Mouse (Mus musculus): ENCODE measurements at regions not wholly inside any gene's neighbourhood (a gene's known extent, or its start where the extent isn't known, plus 50 kb on each side); places are given as distances from the start of the nearest gene placed in this dataset.

DNA sequence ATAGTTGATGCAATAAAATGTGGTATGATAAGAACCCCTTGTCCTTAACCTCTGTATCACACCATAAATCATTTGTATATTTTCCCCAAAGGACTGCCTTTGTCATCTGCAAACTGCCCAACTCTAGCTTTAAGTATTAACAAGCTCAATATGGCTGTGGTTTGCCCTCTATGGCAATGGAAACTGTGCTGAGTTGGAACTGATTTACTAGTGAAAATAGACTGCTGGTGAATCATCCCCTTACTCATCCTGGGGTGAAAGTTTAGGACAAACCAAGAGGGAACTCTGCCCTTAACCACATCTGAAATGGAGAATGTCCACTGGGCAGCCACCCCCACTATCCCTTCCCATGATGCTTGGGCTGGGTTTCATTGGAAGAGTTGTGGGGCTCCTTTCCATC lies 346.1 kb upstream of the Gm26657 start:
- TF ChIP-seq CTCF (conservative IDR thresholded peaks at IDR 0.05 in 1 of 2, IDR thresholded peaks at IDR 0.05 in 1 of 2; ENCODE audit: low read depth in 2 of 2, low read length in 2 of 2), result no peak
- no peak for TF ChIP-seq PAX5 (IDR thresholded peaks at IDR 0.05; ENCODE audit: low read length)
- no peak for TF ChIP-seq SMC3 (IDR thresholded peaks at IDR 0.05; ENCODE audit: low read depth, low read length)
- TF ChIP-seq USF1 (IDR thresholded peaks at IDR 0.05; ENCODE audit: low read depth, low read length), result no peak
- TF ChIP-seq IRF4 (IDR thresholded peaks at IDR 0.05; ENCODE audit: low read depth, low read length), result no peak
- TF ChIP-seq GABPA (IDR thresholded peaks at IDR 0.05; ENCODE audit: insufficient replicate concordance, low read depth, low read length), result no peak
- no peak for TF ChIP-seq MXI1 (IDR thresholded peaks at IDR 0.05; ENCODE audit: low read depth, low read length)
- no peak for TF ChIP-seq POLR2A (IDR thresholded peaks at IDR 0.05; ENCODE audit: low read depth, low read length)
- TF ChIP-seq HCFC1 (IDR thresholded peaks at IDR 0.05; ENCODE audit: low read depth, low read length), result no peak
- no peak for TF ChIP-seq CHD1 (IDR thresholded peaks at IDR 0.05; ENCODE audit: low read depth, low read length)
- TF ChIP-seq MAX (IDR thresholded peaks at IDR 0.05; ENCODE audit: low read length), result no peak
- TF ChIP-seq EP300 (IDR thresholded peaks at IDR 0.05; ENCODE audit: low read length), result no peak
- no peak for TF ChIP-seq ZKSCAN1 (IDR thresholded peaks at IDR 0.05; ENCODE audit: borderline replicate concordance, low read depth, low read length)

Data from CH12.LX (cell line).